Mouse (Mus musculus): ENCODE results near the gene Ldb3. TPM values are rescaled to one million over a fixed set of nuclear protein-coding genes. Genes with fewer than 3 reads are reported as not detected.

Ldb3 gene
- polyA plus RNA-seq, 1 experiment from 2014 or later: 2.0 TPM

DNA sequence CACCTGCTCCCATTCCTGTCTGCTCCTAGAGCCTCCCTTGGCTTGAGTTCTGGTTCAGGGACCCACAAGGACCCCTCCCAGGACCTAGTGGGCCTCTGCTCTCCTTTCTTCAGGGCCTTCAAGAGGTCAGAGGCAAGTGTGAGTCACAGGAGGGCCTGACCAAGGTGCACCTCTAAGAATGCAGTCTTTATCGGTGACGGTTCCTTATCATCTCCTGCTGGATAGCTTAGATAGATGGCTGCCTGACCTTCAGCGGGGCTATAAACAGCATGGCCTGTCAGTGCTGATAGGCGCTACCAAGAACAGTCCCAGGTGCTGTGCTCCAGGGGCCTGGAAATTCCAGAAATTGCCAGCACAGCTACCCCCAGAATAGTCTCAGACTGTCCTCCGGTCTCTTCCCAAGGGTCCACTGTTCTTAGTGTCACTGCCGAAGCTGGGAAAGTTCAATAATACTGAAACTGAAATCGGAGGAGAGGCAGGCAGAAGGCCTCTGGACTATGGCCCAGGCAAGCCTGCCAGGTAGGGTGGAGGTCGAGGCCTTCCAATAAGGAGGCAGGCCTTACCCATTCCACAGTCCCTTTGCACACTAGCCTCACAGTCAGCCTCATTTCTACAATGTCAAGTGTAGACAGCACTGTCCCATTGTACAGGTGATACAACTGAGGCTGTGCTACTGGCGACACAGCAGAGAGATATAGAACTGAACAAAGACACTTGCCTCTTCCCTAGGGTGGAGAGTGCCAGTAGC lies 3.0 kb downstream of the Ldb3 start:
- ATAC-seq (replicated peaks; ENCODE audit: low FRiP score, low TSS enrichment, low read depth) (peak; percentile 50; the same call in 1 of the 2 replicates), DNase-seq (ENCODE audit: low spot score) (peak; percentile 62)
- H3K9ac ChIP-seq (ENCODE audit: low read length): no peak overlapping the region
- no peak overlapping the region for H3K4me2 ChIP-seq (ENCODE audit: low read length)
- no peaks in the 10 kb centered on the region for H3K36me3 ChIP-seq (ENCODE audit: control insufficient read depth, insufficient read depth, low read length)
- no peaks in the 10 kb centered on the region for H3K9me3 ChIP-seq (ENCODE audit: control insufficient read depth, low read length)
- H3K4me1 ChIP-seq (replicated peaks; ENCODE audit: control insufficient read depth, insufficient read depth, low read length): no peaks in the 10 kb centered on the region
- no peak overlapping the region for H3K4me3 ChIP-seq (ENCODE audit: low read depth, low read length)
- peak overlapping the region; percentile 24 for H3K27ac ChIP-seq (ENCODE audit: low read depth)
- WGBS: 62% methylated on average over 9 of the region's 9 CpGs
- no peaks in the 10 kb centered on the region for H3K27me3 ChIP-seq (replicated peaks; ENCODE audit: control insufficient read depth, insufficient read depth, low read length)

DNA sequence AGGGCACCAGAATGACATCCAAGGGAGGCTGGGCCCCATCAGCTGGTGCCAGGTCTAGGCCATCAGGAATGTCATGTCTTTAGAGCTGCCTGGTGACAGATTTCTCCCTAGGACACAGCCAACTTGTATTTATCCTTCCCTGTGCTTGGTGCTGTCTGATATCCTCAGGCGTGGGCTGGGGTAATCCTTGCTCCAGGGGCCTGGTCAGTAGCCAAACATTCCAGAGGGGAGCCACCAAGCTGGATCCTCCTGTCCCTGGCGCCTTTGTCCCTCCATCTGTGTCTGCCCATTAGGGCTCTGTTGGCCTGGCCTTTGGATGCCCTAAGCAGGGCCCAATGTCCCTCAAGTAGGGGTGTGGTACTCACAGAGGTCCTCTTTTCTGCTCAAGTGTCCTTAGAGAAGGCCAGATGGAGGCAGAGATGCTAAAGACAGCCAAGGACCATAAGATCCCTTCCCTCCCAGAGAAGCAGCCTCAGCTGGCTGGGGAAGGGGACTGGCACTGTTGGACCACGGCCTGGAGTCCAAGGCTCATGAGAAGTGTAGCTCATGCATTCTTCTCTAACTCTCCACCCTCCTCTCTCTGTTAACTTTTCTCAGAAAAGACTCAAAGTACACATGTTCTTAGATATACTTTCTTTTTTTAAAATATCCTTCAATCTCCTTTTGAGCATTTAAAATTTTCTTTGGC lies 5.6 kb downstream of the Ldb3 start:
- Histone ChIP-seq H3K9me3 (ENCODE audit: control insufficient read depth, low read length) (no peaks in the 10 kb centered on the region), H3K4me1 (replicated peaks; ENCODE audit: control insufficient read depth, insufficient read depth, low read length) (no peaks in the 10 kb centered on the region), H3K27me3 (replicated peaks; ENCODE audit: control insufficient read depth, insufficient read depth, low read length) (no peaks in the 10 kb centered on the region), H3K9ac (ENCODE audit: low read length) (no peak overlapping the region), H3K4me3 (ENCODE audit: low read depth, low read length) (no peak overlapping the region), H3K4me2 (ENCODE audit: low read length) (no peak overlapping the region), H3K27ac (ENCODE audit: low read depth) (no peak overlapping the region), H3K36me3 (ENCODE audit: control insufficient read depth, insufficient read depth, low read length) (no peaks in the 10 kb centered on the region)
- WGBS: 75% methylated on average over 3 of the region's 3 CpGs
- DNase-seq (ENCODE audit: low spot score) (no peak), ATAC-seq (replicated peaks; ENCODE audit: low FRiP score, low TSS enrichment, low read depth) (no peak)

DNA sequence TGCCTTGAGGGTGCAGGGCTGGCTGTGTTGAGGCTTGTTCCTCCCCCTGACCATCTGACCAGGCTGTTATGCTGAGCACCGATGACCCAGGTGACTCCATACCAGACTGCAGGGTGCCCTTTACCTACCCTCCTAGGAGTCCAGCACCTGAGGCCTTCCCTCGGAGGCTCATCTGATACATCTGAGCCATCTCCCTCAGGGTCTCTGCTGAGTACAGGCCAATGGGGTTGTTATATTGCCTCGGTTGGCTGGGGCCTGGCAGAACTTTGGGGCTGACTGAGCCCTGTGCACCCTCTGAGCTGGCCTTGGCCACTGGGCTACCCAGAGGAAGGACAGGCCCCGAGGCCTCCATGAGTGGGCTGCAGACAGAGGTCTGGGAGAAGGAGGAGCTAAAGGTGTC lies 11.6 kb downstream of the Ldb3 start:
- Histone ChIP-seq H3K9me3 (ENCODE audit: control insufficient read depth, low read length) (no peaks in the 10 kb centered on the region), H3K27ac (ENCODE audit: low read depth) (no peak overlapping the region), H3K4me2 (ENCODE audit: low read length) (no peak overlapping the region), H3K27me3 (replicated peaks; ENCODE audit: control insufficient read depth, insufficient read depth, low read length) (no peaks in the 10 kb centered on the region), H3K9ac (ENCODE audit: low read length) (no peak overlapping the region), H3K36me3 (ENCODE audit: control insufficient read depth, insufficient read depth, low read length) (no peaks in the 10 kb centered on the region), H3K4me3 (ENCODE audit: low read depth, low read length) (no peak overlapping the region), H3K4me1 (replicated peaks; ENCODE audit: control insufficient read depth, insufficient read depth, low read length) (0 out of 2 replicates have a peak, but pooled peaks cover 2% of the 10 kb centered on the region)
- WGBS: 73% methylated on average over 4 of the region's 4 CpGs
- no peak for ATAC-seq (replicated peaks; ENCODE audit: low FRiP score, low TSS enrichment, low read depth)
- DNase-seq (ENCODE audit: low spot score): no peak

DNA sequence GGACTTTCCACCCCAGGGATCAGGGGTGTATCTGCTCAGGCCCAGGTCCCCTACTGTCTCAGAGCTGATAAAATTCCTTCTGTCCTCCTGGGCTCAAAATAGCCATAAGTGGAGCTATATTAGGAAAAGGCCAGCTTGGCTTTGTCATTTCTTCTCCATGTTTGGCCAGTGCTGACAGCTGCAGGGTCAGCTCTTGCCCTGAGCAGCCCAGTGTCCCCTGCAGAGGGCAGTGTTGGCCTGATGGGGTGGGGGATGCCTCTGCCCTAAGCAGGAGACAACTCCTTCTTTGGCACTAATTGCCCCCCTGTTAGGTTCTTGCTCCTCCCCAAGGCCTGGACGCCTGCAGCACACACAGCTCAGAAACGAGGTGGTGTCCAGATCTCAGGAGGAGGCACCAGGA lies 14.4 kb downstream of the Ldb3 start:
- DNase-seq (ENCODE audit: low spot score): no peak
- WGBS: 68% methylated on average over 2 of the region's 2 CpGs

DNA sequence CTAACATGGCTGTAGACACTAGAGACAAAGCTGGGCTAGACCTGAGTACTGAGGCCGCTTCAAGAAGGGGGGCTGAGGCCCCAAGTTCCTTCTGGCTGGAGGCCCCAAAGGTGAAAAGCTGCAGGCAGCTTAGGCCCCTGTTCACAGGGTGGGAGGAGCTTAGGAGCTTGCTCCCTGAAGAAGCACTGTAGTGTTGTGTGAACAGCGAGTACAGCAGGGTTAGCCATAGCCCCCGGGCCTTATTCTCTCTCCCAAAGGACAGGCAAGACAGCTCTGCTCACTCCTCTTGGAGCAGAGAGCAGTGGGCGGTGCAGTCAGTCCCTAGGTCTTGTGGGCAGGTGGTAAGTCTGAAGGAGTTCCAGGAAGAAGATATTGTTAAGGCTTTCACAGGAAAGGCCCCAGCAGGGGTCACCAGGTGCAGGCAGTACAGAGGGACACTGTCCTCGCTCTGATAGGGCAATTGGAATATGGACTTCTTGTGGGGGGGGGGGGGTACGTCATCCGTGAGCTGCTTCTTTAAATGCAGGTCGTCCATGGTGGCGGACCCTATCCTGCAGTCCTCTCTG lies 15.1 kb downstream of the Ldb3 start:
- H3K4me1 ChIP-seq (replicated peaks; ENCODE audit: control insufficient read depth, insufficient read depth, low read length): peaks cover 7% of the 10 kb centered on the region; the same call in 1 of the 2 replicates
- 73% methylated on average over 9 of the region's 9 CpGs for WGBS
- H3K9ac ChIP-seq (ENCODE audit: low read length): no peak overlapping the region
- no peak overlapping the region for H3K4me3 ChIP-seq (ENCODE audit: low read depth, low read length)
- no peak overlapping the region for H3K27ac ChIP-seq (ENCODE audit: low read depth)
- no peak for ATAC-seq (replicated peaks; ENCODE audit: low FRiP score, low TSS enrichment, low read depth)
- H3K36me3 ChIP-seq (ENCODE audit: control insufficient read depth, insufficient read depth, low read length): no peaks in the 10 kb centered on the region
- no peak for DNase-seq (ENCODE audit: low spot score)
- no peak overlapping the region for H3K4me2 ChIP-seq (ENCODE audit: low read length)
- H3K27me3 ChIP-seq (replicated peaks; ENCODE audit: control insufficient read depth, insufficient read depth, low read length): no peaks in the 10 kb centered on the region
- H3K9me3 ChIP-seq (ENCODE audit: control insufficient read depth, low read length): no peaks in the 10 kb centered on the region

More for the DNA sequence above, 14.4 kb downstream of the Ldb3 start:
- no peak overlapping the region for H3K4me3 ChIP-seq (ENCODE audit: low read depth, low read length)
- no peaks in the 10 kb centered on the region for H3K27me3 ChIP-seq (replicated peaks; ENCODE audit: control insufficient read depth, insufficient read depth, low read length)
- H3K36me3 ChIP-seq (ENCODE audit: control insufficient read depth, insufficient read depth, low read length): no peaks in the 10 kb centered on the region
- H3K9me3 ChIP-seq (ENCODE audit: control insufficient read depth, low read length): no peaks in the 10 kb centered on the region
- no peak overlapping the region for H3K9ac ChIP-seq (ENCODE audit: low read length)
- peaks cover 7% of the 10 kb centered on the region; the same call in 1 of the 2 replicates for H3K4me1 ChIP-seq (replicated peaks; ENCODE audit: control insufficient read depth, insufficient read depth, low read length)
- no peak overlapping the region for H3K4me2 ChIP-seq (ENCODE audit: low read length)
- H3K27ac ChIP-seq (ENCODE audit: low read depth): no peak overlapping the region
- no peak for ATAC-seq (replicated peaks; ENCODE audit: low FRiP score, low TSS enrichment, low read depth)

DNA sequence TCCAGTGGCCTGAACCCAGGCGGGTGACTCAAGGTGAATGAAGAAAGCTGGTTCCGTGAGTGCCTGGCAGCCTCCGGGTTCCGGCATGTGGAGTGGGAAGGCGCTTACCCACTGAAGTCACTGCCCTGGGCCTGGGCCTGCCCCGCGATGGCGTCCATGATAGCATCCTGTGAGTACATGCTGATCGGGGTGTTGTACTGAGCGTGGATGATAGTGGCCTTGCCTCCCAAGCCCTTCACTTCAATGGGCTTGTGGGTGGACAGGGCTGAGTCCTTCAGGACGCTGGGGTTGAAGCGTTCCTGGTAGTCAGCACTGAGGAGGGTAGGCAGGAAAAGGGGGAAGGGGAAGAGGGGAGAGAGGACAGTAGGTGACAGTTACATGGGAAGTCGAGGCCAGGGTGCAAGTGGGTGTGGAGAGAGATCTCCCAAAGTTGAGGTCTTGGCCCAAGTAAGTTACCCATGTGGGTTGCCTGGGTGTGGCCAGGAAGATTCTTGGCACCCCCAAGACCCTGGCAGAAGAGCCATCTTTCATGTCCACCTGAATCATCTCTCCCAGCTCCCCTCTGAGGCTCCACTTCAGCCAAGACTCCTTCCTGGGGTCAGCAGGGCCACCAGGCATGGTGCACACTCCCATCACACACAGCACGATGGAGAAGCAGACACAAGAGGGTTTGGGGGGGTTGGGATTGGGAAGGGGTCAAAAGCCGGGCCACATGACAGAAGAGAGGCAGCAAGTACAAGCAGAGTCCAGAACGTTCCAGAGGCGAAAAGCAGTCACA lies 16.7 kb downstream of the Ldb3 start:
- H3K4me3 ChIP-seq (ENCODE audit: low read depth, low read length): no peak overlapping the region
- peaks cover 7% of the 10 kb centered on the region; the same call in 1 of the 2 replicates for H3K4me1 ChIP-seq (replicated peaks; ENCODE audit: control insufficient read depth, insufficient read depth, low read length)
- no peak overlapping the region for H3K27ac ChIP-seq (ENCODE audit: low read depth)
- no peak overlapping the region for H3K9ac ChIP-seq (ENCODE audit: low read length)
- ATAC-seq (replicated peaks; ENCODE audit: low FRiP score, low TSS enrichment, low read depth) (no peak), DNase-seq (ENCODE audit: low spot score) (no peak)
- 90% methylated on average over 17 of the region's 17 CpGs for WGBS
- H3K9me3 ChIP-seq (ENCODE audit: control insufficient read depth, low read length): no peaks in the 10 kb centered on the region
- no peak overlapping the region for H3K4me2 ChIP-seq (ENCODE audit: low read length)
- no peaks in the 10 kb centered on the region for H3K27me3 ChIP-seq (replicated peaks; ENCODE audit: control insufficient read depth, insufficient read depth, low read length)
- H3K36me3 ChIP-seq (ENCODE audit: control insufficient read depth, insufficient read depth, low read length): no peaks in the 10 kb centered on the region

DNA sequence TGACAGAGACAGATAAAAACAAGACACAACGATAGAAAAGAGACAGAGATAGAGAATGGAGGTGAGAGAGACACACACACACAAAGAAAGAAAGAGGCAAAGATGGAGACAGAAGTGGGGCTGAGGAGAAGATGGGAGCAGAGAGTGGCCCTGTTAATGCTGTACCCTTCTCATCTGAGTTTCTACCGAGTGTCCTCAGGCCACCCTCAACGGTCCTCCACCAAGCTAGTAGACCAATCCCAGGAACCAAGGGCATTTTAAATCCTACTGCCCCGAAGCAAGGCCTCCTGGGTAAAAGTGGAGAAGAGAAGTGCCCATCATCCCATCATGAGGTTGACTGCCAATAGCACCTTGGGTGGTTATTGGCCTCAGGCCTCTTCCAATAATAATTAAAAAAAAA lies 17.6 kb downstream of the Ldb3 start:
- DNase-seq (ENCODE audit: low spot score) (no peak), ATAC-seq (replicated peaks; ENCODE audit: low FRiP score, low TSS enrichment, low read depth) (no peak)
- no peaks in the 10 kb centered on the region for H3K27me3 ChIP-seq (replicated peaks; ENCODE audit: control insufficient read depth, insufficient read depth, low read length)
- H3K4me1 ChIP-seq (replicated peaks; ENCODE audit: control insufficient read depth, insufficient read depth, low read length): peaks cover 9% of the 10 kb centered on the region; the same call in 1 of the 2 replicates
- no peaks in the 10 kb centered on the region for H3K9me3 ChIP-seq (ENCODE audit: control insufficient read depth, low read length)
- H3K36me3 ChIP-seq (ENCODE audit: control insufficient read depth, insufficient read depth, low read length): no peaks in the 10 kb centered on the region
- H3K4me3 ChIP-seq (ENCODE audit: low read depth, low read length): no peak overlapping the region
- 80% methylated on average over 4 of the region's 4 CpGs for WGBS
- no peak overlapping the region for H3K9ac ChIP-seq (ENCODE audit: low read length)
- H3K27ac ChIP-seq (ENCODE audit: low read depth): no peak overlapping the region
- no peak overlapping the region for H3K4me2 ChIP-seq (ENCODE audit: low read length)

DNA sequence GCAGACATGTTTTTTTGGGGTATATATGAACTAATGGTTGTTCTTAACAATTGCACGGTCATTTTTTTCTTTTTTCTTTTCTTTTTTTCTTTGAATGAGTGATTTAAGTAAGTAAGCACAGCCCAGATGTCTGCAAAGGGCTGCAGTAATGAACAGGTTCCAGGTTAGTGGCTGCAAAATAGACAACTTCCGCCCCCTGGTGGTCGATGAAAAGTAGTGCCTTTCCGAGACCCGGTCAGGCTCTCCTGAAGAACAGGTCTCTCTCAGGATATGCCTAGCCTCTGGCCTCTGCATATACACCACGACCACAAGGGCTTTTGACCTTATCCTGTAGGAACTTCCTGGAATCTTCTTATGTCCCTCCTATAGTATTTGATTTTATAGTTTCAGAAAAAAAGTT lies 18.2 kb downstream of the Ldb3 start:
- Histone ChIP-seq H3K4me3 (ENCODE audit: low read depth, low read length) (peak overlapping the region; percentile 29; the same call in 1 of the 2 replicates), H3K27ac (ENCODE audit: low read depth) (no peak overlapping the region)
- peak; percentile 91 for DNase-seq (ENCODE audit: low spot score)

More for the DNA sequence above, 18.2 kb downstream of the Ldb3 start:
- Histone ChIP-seq H3K27me3 (replicated peaks; ENCODE audit: control insufficient read depth, insufficient read depth, low read length) (no peaks in the 10 kb centered on the region), H3K4me1 (replicated peaks; ENCODE audit: control insufficient read depth, insufficient read depth, low read length) (peaks cover 14% of the 10 kb centered on the region; the same call in 1 of the 2 replicates), H3K9ac (ENCODE audit: low read length) (no peak overlapping the region), H3K36me3 (ENCODE audit: control insufficient read depth, insufficient read depth, low read length) (no peaks in the 10 kb centered on the region), H3K9me3 (ENCODE audit: control insufficient read depth, low read length) (no peaks in the 10 kb centered on the region), H3K4me2 (ENCODE audit: low read length) (peak overlapping the region; percentile 56)
- WGBS: 2% methylated on average over 6 of the region's 6 CpGs
- peak; percentile 78 for ATAC-seq (replicated peaks; ENCODE audit: low FRiP score, low TSS enrichment, low read depth)
